Mouse (Mus musculus) stomach, postnatal 0 days (tissue): ENCODE results near the gene Pbx4.

Experiments used
- CTCF ChIP-seq: IDR thresholded peaks from 2 replicates; pipeline ENCODE4 v1.5.1; 2016; ENCODE audit warnings: antibody characterized with exemption, low read depth, mild to moderate bottlenecking, moderate library complexity
- EP300 ChIP-seq: optimal IDR thresholded peaks from 2 replicates; pipeline ENCODE3; 2016; ENCODE audit warnings: antibody characterized with exemption

GRCm38 (mm10) chr8:69887289-69888243 lies 55.3 kb downstream of the Pbx4 start, which contains the start of gene Cilp2:
- TF ChIP-seq CTCF (no peak), EP300 (no peak)
